Comparison of ENCODE assay signal across 26 mouse cellular contexts in the genomic region with DNA sequence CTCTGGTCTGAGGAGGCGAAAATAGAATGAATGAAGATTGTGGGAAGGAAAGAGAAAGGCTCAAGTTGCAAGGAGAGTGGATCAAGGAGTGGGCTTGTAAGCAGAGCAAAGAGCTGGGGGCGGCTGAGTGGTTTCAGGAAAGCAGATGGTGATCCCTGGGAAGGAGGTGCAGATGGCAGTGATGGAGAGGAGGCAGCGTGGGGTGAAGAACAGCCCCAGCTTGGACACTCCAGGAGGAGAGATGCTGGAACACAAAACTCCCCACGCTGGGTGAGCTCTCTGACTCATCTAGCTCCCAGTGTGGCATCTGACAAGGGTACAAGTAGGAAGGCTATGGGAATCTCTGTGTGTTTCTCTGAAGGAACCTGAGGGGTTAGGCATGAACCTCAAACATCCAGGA. TPM values are rescaled to one million over a fixed set of nuclear protein-coding genes. Genes with fewer than 3 reads are reported as not detected.
DNase-seq lines count a peak whose midpoint lies in the region; TF ChIP-seq lines count a peak whose summit lies in the region.
"Had no signal": no experiment of that assay in that cellular context is flagged by ENCODE, and none has a peak within 500 bp of the region (broad histone marks: within the 10 kb centered on the region; RNA-seq: fewer than 3 reads in every experiment).

No protein-coding gene starts in this region.

- peak overlapping the region; percentile 36 for H3K27ac ChIP-seq in layer of hippocampus, adult 2 months
- H3K27ac ChIP-seq: heart, embryonic 10.5 days; heart, embryonic 15.5 days; liver, embryonic 12.5 days; midbrain, embryonic 12.5 days; neural tube, embryonic 12.5 days had no signal

- peak; percentile 47 to 55 for DNase-seq in layer of hippocampus, adult 2 months (ENCODE audit: low spot score in 2 of 2)
- DNase-seq in layer of hippocampus, postnatal 25 days (ENCODE audit: extremely low spot score in 1 of 2, low spot score in 1 of 2), result no peak
- peak; percentile 91 for DNase-seq in right cerebral cortex, adult 18-20 months
- no peak for DNase-seq in right cerebral cortex, postnatal 10 days (ENCODE audit: low spot score in 2 of 2)
- peak; percentile 44 to 51 for DNase-seq in layer of hippocampus, postnatal 36 days
- DNase-seq in right cerebral cortex, postnatal 36 days (ENCODE audit: low spot score in 2 of 2), result peak; percentile 73 to 84
- DNase-seq in urinary bladder, adult 18-20 months (ENCODE audit: low spot score in 2 of 2), result no peak
- no peak for DNase-seq in T-cell, adult 2 months (ENCODE audit: low spot score)
- DNase-seq: adrenal gland, postnatal 10 days; B cell, adult 2 months; cerebellum, adult 11 months; cerebellum, adult 9-10 months; cerebellum, postnatal 36 days; gastrocnemius, postnatal 14 days; heart, adult 11 months; kidney, adult 18-20 months; kidney, postnatal 36 days; liver, postnatal 0 days; lung, postnatal 36 days had no signal

- no peak overlapping the region for H3K4me3 ChIP-seq in layer of hippocampus, adult 2 months
- H3K4me3 ChIP-seq: heart, embryonic 10.5 days; heart, embryonic 15.5 days; liver, embryonic 12.5 days; midbrain, embryonic 12.5 days; myocyte; neural tube, embryonic 12.5 days had no signal

- no peak for TF ChIP-seq CTCF in layer of hippocampus, adult 2 months (conservative IDR thresholded peaks at IDR 0.05)

RNA-seq across cellular contexts. Expression of a gene that starts 9.2 kb away (rescaled TPM):
- 100 to 1,000 TPM; 183 to 208 TPM for total RNA-seq in layer of hippocampus, adult 2 months (2021)
- 100 to 1,000 TPM; 147 to 197 TPM for total RNA-seq in layer of hippocampus, postnatal 25 days (2021)
- 100 to 1,000 TPM; 185 to 190 TPM for total RNA-seq in layer of hippocampus, postnatal 36 days (2021)
- total RNA-seq: megakaryocyte, adult 5-6 weeks had no signal

Comparison
In these comparisons a context has a peak if more than half of its experiments do, and no peak if none do; other contexts are left out.
1. DNase-seq: peak in layer of hippocampus, adult 2 months (2 of 2), right cerebral cortex, adult 18-20 months (single experiment), layer of hippocampus, postnatal 36 days (2 of 2) and right cerebral cortex, postnatal 36 days (2 of 2); none in layer of hippocampus, postnatal 25 days (0 of 2), right cerebral cortex, postnatal 10 days (0 of 2), urinary bladder, adult 18-20 months (0 of 2) and T-cell, adult 2 months (single experiment).